Mouse (Mus musculus) limb, embryonic 10.5 days (tissue): ENCODE data around the gene Crebrf. TPM values are rescaled to one million over a fixed set of nuclear protein-coding genes. Genes with fewer than 3 reads are reported as not detected.

Experiments
- DNase-seq: peaks from one replicate; pipeline ENCODE4 v3.0.0-alpha.2; 2017; ENCODE audit warnings: low spot score
- H3K27ac ChIP-seq: fragments of 300-500 bp; sonication (generic); 2 replicates; pipeline ENCODE4 v1.5.1; 2016; ENCODE audit warnings: mild to moderate bottlenecking
- H3K27me3 ChIP-seq: fragments of 300-500 bp; sonication (generic); 2 replicates; pipeline ENCODE4 v1.6.1; 2016; ENCODE audit warnings: low read depth, mild to moderate bottlenecking; ENCODE audit not compliant: poor library complexity, severe bottlenecking
- H3K36me3 ChIP-seq: fragments of 300-500 bp; sonication (generic); 2 replicates; pipeline ENCODE4 v1.6.1; 2016; ENCODE audit warnings: mild to moderate bottlenecking, moderate library complexity
- H3K4me1 ChIP-seq: fragments of 300-500 bp; sonication (generic); 2 replicates; pipeline ENCODE4 v1.6.1; 2016
- H3K4me3 ChIP-seq: fragments of 300-500 bp; sonication (generic); 2 replicates; pipeline ENCODE4 v1.5.1; 2016; ENCODE audit warnings: mild to moderate bottlenecking, moderate library complexity
- H3K9me3 ChIP-seq: fragments of 300-500 bp; sonication (generic); replicated peaks from 2 replicates; pipeline ENCODE4 v1.6.1; 2016; ENCODE audit warnings: mild to moderate bottlenecking
- WGBS: fragments of 180-500 bp; shearing (Covaris S2); methylation state at CpG from one replicate; pipeline ENCODE4 v1.1.7; 2016; 5-methylcytosine and 5-hydroxymethylcytosine counted together
- polyA plus RNA-seq: library from polyadenylated mRNA; unstranded; fragments of >200 nt; fragmentation: Nextera tagmentation; extraction: Ambion mirVana; gene quantifications from 2 replicates; pipeline ENCODE4 v1.2.1, GENCODE M21; 2016

Gene Crebrf
- polyA plus RNA-seq, 1 experiment from 2014 or later: 1.7 TPM

DNA sequence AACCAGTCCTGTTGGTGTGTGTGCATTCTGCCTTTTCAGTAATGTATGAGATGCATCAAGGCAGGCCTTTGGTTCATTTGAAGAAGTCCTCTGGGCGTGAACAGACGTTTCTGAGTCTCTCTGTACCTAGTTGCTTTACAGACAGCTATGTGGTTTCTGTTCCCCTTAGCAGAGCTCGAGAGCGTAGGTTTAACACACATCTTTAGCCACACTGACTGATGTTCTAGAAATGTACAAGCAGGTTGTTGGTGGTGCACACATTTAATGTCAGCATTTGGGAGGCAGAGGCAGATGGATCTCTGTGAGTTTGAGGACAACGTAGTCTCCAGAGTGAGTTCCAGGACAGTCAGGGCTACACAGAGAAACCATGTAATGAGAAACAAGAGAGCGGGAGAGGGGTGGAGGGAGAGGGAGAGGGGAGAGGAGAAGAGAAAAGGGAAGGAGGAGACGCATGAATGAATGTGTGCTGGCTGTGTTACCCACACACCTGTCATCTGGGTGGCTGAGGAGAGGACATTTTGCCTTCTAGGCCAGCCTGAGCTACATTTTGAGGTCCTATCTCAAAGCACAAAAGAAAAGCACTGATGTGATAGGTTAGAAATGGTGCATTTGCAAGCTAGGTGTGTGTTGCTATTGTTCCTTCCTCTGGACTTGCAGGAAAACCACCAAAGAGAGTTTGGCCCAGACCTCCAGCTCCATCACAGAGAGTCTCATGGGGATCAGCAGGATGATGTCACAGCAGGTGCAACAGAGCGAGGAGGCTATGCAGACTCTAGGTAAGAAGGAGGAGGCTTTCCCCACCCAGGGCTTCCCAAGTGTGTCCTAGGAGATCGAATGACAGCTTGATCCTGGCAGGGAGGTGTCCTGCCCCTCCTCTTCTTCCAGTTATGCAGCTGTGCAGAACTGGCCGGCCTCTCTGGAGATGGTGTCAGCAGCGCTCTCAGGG lies 75.1 kb downstream of the Crebrf start:
- 94% methylated on average over 11 of the region's 11 CpGs for WGBS
- H3K27me3 ChIP-seq: no peaks in the 10 kb centered on the region
- no peak overlapping the region for H3K27ac ChIP-seq
- H3K9me3 ChIP-seq: no peaks in the 10 kb centered on the region
- H3K36me3 ChIP-seq: peaks cover 76% of the 10 kb centered on the region
- no peak overlapping the region for H3K4me3 ChIP-seq
- no peak for DNase-seq
- H3K4me1 ChIP-seq: no peaks in the 10 kb centered on the region

DNA sequence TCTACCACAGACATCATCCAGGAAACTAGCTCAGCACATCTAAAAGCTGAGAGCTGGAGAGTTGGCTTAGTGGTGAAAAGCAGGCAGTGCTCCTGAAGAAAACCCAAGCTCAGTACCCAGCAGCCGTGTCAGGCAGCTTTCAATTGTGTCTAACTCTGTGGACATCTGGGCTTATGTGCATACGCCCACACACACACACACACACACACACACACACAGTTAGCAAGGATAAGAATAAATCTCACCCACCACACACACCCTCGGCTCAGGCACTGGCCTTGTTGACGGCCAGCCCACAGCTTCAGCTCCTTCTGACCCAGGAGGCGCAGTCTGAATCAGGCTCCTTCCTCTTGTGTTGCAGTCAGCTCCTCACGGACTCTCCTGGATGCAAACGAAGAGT lies 76.1 kb downstream of the Crebrf start:
- peaks cover 68% of the 10 kb centered on the region for H3K36me3 ChIP-seq
- H3K9me3 ChIP-seq: no peaks in the 10 kb centered on the region
- no peaks in the 10 kb centered on the region for H3K4me1 ChIP-seq
- WGBS: 90% methylated on average over 7 of the region's 7 CpGs
- H3K4me3 ChIP-seq: no peak overlapping the region
- H3K27ac ChIP-seq: no peak overlapping the region
- no peak for DNase-seq
- no peaks in the 10 kb centered on the region for H3K27me3 ChIP-seq

DNA sequence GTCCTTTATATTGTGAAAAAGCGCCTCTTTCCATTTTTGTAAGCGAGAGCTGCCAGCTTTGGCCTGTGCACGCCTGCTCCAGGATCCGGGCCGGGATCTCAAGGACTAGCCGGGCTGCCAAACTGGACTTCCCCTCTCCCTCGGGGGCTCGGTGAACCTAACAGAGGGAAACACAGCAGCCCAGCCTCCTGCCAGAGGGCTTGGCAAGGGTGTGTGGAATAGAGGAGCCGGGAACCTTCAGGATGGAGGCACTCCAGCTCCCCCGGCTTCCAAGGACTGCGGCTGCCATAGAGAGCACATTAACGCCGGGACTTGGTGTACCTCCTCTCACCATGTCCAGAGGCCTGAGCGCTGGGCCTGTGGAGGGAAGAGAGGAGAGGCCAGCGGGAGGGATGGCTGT lies 76.6 kb downstream of the Crebrf start:
- Histone ChIP-seq H3K27ac (no peak overlapping the region), H3K27me3 (no peaks in the 10 kb centered on the region), H3K36me3 (peaks cover 63% of the 10 kb centered on the region), H3K9me3 (no peaks in the 10 kb centered on the region), H3K4me1 (no peaks in the 10 kb centered on the region), H3K4me3 (no peak overlapping the region)
- WGBS: 92% methylated on average over 15 of the region's 15 CpGs
- no peak for DNase-seq

DNA sequence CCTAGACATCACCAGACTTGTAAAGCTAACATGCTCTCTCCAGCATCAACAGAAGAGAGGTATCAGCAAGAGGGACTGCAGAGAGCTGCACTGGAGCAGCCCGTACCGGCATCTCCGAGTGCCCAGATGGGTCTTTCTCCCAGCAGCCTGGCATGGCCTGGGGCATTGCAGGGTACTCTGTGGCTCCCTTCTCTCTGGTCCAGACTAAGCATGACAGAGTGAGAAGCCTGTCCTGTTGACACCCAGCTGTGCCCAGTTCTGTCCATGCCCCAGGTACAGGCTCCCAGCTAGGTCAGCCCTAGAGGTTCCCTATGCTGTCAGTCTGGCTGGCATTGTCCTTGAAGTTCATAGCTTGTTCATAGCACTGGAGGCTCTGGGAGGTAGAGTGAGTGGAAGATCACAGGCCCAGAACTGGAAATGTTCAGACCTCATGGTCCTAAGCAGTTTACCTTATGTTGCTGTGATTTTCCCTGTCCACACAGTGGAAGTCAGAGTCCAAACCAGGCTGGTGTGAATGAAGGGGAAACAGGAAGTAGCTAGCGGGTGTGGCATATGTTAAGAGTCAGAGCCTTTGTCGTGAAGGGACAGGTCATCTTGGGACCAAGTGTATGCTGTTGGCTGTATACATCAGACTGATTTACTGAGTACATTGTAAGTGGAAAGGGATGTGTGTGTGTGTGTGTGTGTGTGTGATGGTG lies 77.8 kb downstream of the Crebrf start:
- Histone ChIP-seq H3K4me1 (no peaks in the 10 kb centered on the region), H3K4me3 (no peak overlapping the region), H3K36me3 (peaks cover 55% of the 10 kb centered on the region), H3K9me3 (no peaks in the 10 kb centered on the region), H3K27me3 (no peaks in the 10 kb centered on the region), H3K27ac (no peak overlapping the region)
- DNase-seq: no peak
- 85% methylated on average over 5 of the region's 5 CpGs for WGBS

DNA sequence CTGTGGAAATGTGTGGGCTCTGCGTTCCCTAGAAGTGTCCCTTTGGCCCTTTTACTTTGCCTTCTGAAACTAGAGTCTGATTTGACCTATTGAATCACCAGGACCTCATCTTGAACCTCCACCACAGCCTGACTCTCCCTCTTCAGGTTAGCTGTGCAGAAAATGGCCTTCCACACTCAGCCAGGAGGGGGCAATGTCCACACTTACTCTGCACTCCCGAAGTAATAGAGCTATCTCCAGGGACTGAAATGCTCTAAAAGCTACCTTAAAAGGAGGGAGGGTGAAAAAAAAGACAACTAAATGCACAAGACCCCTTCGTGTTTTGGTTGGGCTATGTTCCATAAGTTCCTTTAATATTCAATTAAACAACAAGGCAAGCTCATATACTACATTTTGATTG lies 79.3 kb downstream of the Crebrf start:
- H3K9me3 ChIP-seq: no peaks in the 10 kb centered on the region
- peak; percentile 44 for DNase-seq
- H3K4me3 ChIP-seq: no peak overlapping the region
- peaks cover 39% of the 10 kb centered on the region for H3K36me3 ChIP-seq
- H3K4me1 ChIP-seq: no peaks in the 10 kb centered on the region
- 26% methylated on average over 3 of the region's 3 CpGs for WGBS
- H3K27me3 ChIP-seq: no peaks in the 10 kb centered on the region
- H3K27ac ChIP-seq: no peak overlapping the region

DNA sequence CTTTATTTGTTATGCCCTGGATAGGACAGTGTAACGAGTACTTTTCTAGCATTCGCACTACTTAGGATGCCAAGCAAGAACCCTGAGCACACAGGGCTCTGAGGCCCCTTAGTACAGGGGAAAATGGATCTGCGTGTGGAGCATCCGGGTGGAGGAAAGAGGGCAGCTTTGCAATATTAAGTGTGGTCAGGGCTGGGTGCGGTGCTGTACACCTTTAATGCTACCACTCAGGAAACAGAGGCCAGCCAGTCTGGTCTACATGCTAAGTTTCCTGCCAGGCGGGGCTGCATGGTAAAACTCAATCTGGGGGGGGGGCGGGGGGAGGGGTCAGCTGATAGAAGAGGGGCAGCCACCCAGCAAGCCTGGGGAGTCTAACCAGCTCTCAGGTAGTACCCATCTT lies 79.9 kb downstream of the Crebrf start:
- H3K27me3 ChIP-seq: no peaks in the 10 kb centered on the region
- H3K36me3 ChIP-seq: peaks cover 33% of the 10 kb centered on the region
- no peak overlapping the region for H3K4me3 ChIP-seq
- no peak overlapping the region for H3K27ac ChIP-seq
- 80% methylated on average over 7 of the region's 7 CpGs for WGBS
- H3K9me3 ChIP-seq: no peaks in the 10 kb centered on the region
- DNase-seq: no peak
- no peaks in the 10 kb centered on the region for H3K4me1 ChIP-seq

DNA sequence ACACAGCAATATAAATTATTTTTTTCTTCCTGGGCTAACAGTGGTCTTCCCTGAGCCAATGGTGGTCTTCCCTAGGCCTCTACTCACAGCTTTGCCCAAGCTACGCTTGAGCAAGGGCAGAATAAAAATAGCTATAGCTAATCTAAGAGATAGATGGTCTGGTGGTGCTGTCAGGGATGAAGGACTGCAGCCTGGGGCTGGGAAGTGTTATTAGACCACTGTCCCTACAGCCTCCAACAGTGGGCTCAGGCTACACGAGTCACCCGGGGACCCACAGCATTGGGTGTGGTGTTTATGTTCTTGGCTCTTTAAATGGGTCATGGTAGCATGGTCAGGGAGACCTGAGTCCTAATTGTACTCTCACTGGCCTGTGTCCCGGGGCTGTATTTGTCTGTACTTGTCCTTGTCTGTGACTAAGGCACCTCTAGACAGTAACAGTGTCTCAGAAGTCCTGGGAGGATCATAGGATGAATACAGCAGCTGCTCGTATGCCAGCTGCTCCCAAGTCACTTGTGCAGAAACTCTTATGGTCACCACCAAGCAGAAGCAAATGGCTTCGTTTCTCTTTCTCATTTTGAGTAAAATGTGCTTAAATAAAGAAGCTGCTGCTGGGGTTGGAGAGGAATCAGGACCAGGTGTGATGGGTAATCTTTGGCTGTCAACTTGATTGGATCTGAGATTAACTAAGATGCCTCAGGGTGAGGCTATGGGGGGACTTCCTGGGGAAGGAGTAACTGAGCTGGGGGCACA lies 82.1 kb downstream of the Crebrf start:
- no peaks in the 10 kb centered on the region for H3K27me3 ChIP-seq
- DNase-seq: no peak
- H3K27ac ChIP-seq: no peak overlapping the region
- WGBS: 72% methylated on average over 6 of the region's 6 CpGs
- H3K9me3 ChIP-seq: no peaks in the 10 kb centered on the region
- no peaks in the 10 kb centered on the region for H3K4me1 ChIP-seq
- no peak overlapping the region for H3K4me3 ChIP-seq
- H3K36me3 ChIP-seq: peaks cover 11% of the 10 kb centered on the region

DNA sequence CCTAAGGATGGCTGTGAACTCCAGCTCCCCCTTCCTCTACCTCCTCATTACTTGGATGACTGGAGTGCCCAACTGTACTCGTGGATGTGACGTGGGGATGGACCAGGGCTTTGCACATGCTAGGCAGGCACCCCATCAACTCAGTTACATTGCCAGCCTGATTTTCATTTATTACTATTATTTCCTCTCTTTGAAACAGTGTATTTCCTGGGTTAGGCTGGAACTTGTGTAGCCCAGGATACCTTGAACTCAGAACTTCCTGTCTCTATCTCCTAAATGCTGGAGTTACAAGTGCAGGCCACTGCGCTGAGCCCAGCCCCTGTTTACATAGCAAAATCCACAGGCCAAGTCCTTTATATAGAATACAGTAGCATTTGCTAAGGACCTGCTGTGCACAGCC lies 87.4 kb downstream of the Crebrf start:
- DNase-seq: no peak
- Histone ChIP-seq H3K36me3 (no peaks in the 10 kb centered on the region), H3K9me3 (no peaks in the 10 kb centered on the region), H3K4me1 (no peaks in the 10 kb centered on the region), H3K27ac (no peak overlapping the region), H3K4me3 (no peak overlapping the region), H3K27me3 (no peaks in the 10 kb centered on the region)
- 87% methylated on average over 3 of the region's 3 CpGs for WGBS

DNA sequence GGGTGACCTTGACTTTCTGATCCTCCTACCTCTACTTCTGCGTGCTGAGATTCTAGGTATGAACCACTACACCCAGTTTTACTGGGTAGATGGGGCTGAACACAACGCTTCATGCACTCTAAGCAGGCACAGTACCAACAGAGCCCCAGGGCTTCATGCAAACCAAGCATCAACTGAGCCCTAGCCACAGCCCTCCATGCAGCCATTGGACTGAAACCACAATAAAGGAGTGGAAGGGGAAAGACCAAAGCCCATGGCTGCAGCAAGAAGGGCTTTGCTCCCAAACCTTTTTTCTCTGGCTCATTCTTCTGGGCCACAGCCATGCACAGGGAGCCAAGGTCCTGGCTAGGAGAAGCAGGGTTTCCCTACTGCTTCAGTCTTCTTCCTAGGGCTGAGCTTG lies 97.2 kb downstream of the Crebrf start:
- 79% methylated on average over 2 of the region's 2 CpGs for WGBS
- Histone ChIP-seq H3K4me3 (no peak overlapping the region), H3K4me1 (no peaks in the 10 kb centered on the region), H3K36me3 (no peaks in the 10 kb centered on the region), H3K27ac (no peak overlapping the region), H3K27me3 (no peaks in the 10 kb centered on the region), H3K9me3 (no peaks in the 10 kb centered on the region)
- DNase-seq: no peak

DNA sequence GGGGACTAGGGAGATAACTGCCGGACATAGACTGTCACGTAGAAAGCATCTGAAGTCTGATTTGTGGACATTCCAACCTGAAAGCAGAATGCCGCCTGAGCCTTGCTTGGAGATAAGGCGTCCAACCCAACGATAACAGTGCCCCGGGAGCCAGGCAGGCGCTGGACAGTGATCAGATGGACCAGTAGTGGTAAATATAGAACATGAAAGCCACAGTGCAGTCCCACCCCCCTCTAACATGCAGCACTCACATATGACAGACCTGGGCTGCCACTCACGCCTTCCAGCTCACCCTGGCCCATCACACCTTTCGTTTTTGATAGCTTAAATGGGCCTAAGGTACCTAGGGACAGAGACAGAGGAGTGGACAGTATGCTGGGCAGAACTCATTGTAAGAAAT lies 98.0 kb downstream of the Crebrf start:
- 90% methylated on average over 9 of the region's 9 CpGs for WGBS
- H3K27me3 ChIP-seq: no peaks in the 10 kb centered on the region
- no peaks in the 10 kb centered on the region for H3K36me3 ChIP-seq
- H3K9me3 ChIP-seq: no peaks in the 10 kb centered on the region
- H3K27ac ChIP-seq: no peak overlapping the region
- H3K4me3 ChIP-seq: no peak overlapping the region
- H3K4me1 ChIP-seq: no peaks in the 10 kb centered on the region
- no peak for DNase-seq

DNA sequence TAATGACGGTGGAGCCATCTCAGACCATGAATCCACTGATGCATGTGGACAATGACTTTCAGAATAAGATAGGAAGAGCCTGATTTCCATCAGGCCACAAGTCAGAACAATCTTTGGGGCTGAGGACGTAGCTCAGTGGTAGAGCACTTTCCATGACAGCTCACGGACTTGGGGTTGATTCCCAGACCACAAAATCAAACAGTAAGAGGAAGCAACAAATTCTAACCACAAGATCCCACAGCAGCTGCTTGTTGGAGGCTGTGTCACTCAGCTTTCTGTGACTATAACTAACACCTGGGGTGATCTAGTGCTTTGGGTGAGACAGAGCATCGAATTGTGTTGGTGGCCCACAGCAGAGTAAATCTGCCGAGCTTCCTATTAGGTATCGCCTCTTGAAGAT lies 101.4 kb downstream of the Crebrf start:
- no peak for DNase-seq
- Histone ChIP-seq H3K27me3 (peaks cover 8% of the 10 kb centered on the region; the same call in 1 of the 2 replicates), H3K27ac (no peak overlapping the region), H3K4me3 (no peak overlapping the region), H3K36me3 (no peaks in the 10 kb centered on the region), H3K9me3 (no peaks in the 10 kb centered on the region), H3K4me1 (no peaks in the 10 kb centered on the region)
- WGBS: 83% methylated on average over 6 of the region's 6 CpGs

DNA sequence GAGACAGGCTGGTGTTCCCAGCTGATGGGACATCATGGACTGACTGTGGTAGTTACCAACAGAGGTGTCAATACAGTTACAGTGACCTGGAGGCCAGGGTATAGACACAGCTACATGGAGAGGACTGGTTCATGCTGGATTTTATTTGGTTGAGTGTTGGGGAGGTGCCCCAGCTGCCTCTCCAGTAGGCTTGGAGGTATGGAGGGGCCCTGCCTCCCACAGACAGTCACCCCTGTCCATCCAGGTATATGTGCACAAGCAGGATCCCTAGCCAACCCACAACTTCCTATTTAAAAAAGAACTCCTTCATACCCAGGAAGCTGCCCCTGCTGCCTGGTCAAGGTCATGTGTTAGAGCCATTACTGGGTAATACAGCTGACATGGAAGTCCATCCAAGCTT lies 102.3 kb downstream of the Crebrf start:
- H3K27ac ChIP-seq: no peak overlapping the region
- DNase-seq: no peak

DNA sequence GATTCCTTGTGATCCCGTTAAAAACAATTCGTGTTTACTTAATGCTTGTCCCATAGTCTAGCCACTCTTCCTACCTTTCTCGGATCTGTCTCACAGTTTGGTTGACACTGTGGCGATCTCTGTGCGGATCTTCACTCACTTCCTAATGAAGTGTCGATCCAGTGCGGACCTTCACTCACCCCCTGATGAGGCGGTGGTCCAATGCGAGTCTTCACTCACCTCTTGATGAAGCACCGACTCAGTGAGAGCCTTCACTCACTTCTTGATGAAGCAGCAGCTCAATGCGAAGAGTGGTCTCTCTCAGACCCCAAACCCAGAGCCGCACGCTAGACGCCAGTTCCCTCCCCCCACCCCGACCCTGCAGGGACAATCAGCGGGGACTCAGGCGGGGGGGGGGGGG lies 110.7 kb downstream of the Crebrf start:
- WGBS: 78% methylated on average over 16 of the region's 17 CpGs
- DNase-seq: peak; percentile 17
- Histone ChIP-seq H3K4me1 (0 out of 2 replicates have a peak, but pooled peaks cover 3% of the 10 kb centered on the region), H3K27me3 (peaks cover 35% of the 10 kb centered on the region), H3K27ac (no peak overlapping the region), H3K9me3 (no peaks in the 10 kb centered on the region), H3K4me3 (no peak overlapping the region), H3K36me3 (no peaks in the 10 kb centered on the region)

More for the DNA sequence above, 102.3 kb downstream of the Crebrf start:
- H3K4me3 ChIP-seq: no peak overlapping the region
- H3K9me3 ChIP-seq: no peaks in the 10 kb centered on the region
- H3K36me3 ChIP-seq: no peaks in the 10 kb centered on the region
- H3K27me3 ChIP-seq: peaks cover 8% of the 10 kb centered on the region; the same call in 1 of the 2 replicates
- H3K4me1 ChIP-seq: no peaks in the 10 kb centered on the region
